In genomic region chrX:99873920-99874296, GRCm38 (mm10) we compare ENCODE assay signal across 25 mouse cellular contexts. TPM values are rescaled to one million over a fixed set of nuclear protein-coding genes. Genes with fewer than 3 reads are reported as not detected.
DNase-seq lines count a peak whose midpoint lies in the region; ATAC-seq and TF ChIP-seq lines count a peak whose summit lies in the region.
"Had no signal": no experiment of that assay in that cellular context is flagged by ENCODE, and none has a peak within 500 bp of the region (broad histone marks: within the 10 kb centered on the region; RNA-seq: fewer than 3 reads in every experiment).

No protein-coding gene starts in this region.

- no peak for TF ChIP-seq CTCF in lung, postnatal 0 days (IDR thresholded peaks at IDR 0.05)

- H3K9ac ChIP-seq in forebrain, embryonic 15.5 days (replicated peaks): no peak overlapping the region
- H3K9ac ChIP-seq in forebrain, embryonic 12.5 days: no peak overlapping the region
- H3K9ac ChIP-seq in heart, embryonic 12.5 days: no peak overlapping the region
- no peak overlapping the region for H3K9ac ChIP-seq in lung, postnatal 0 days (replicated peaks; ENCODE audit: low read depth)
- H3K9ac ChIP-seq: limb, embryonic 12.5 days; liver, postnatal 0 days; midbrain, embryonic 13.5 days; stomach, embryonic 15.5 days had no signal

- peak; percentile 61; the same call in 1 of the 2 replicates for ATAC-seq in forebrain, embryonic 15.5 days (replicated peaks)
- ATAC-seq in forebrain, embryonic 12.5 days (ENCODE audit: low FRiP score): no peak
- no peak for ATAC-seq in heart, embryonic 12.5 days (ENCODE audit: insufficient number of reproducible peaks, low FRiP score)
- peak; percentile 47; the same call in 1 of the 2 replicates for ATAC-seq in lung, postnatal 0 days
- ATAC-seq: inflammation-experienced regulatory T-cells, adult 6 months; liver, postnatal 0 days; midbrain, embryonic 13.5 days had no signal

- H3K36me3 ChIP-seq in forebrain, embryonic 15.5 days: no peaks in the 10 kb centered on the region
- H3K36me3 ChIP-seq in forebrain, embryonic 12.5 days (replicated peaks): no peaks in the 10 kb centered on the region
- H3K36me3 ChIP-seq in heart, embryonic 12.5 days: no peaks in the 10 kb centered on the region
- no peaks in the 10 kb centered on the region for H3K36me3 ChIP-seq in lung, postnatal 0 days (ENCODE audit: insufficient read depth, low read length)
- H3K36me3 ChIP-seq: hindbrain, embryonic 10.5 days; limb, embryonic 12.5 days; midbrain, embryonic 13.5 days; stomach, embryonic 15.5 days had no signal

- H3K27me3 ChIP-seq in forebrain, embryonic 15.5 days: no peaks in the 10 kb centered on the region
- H3K27me3 ChIP-seq in forebrain, embryonic 12.5 days: peaks cover 19% of the 10 kb centered on the region
- H3K27me3 ChIP-seq in heart, embryonic 12.5 days (replicated peaks): no peaks in the 10 kb centered on the region
- H3K27me3 ChIP-seq in lung, postnatal 0 days (replicated peaks; ENCODE audit: insufficient read depth, low read length): no peaks in the 10 kb centered on the region
- H3K27me3 ChIP-seq: stomach, embryonic 15.5 days had no signal

- no peaks in the 10 kb centered on the region for H3K9me3 ChIP-seq in forebrain, embryonic 15.5 days
- H3K9me3 ChIP-seq in forebrain, embryonic 12.5 days: no peaks in the 10 kb centered on the region
- H3K9me3 ChIP-seq in heart, embryonic 12.5 days (replicated peaks): no peaks in the 10 kb centered on the region
- H3K9me3 ChIP-seq in lung, postnatal 0 days (ENCODE audit: low read length): no peaks in the 10 kb centered on the region
- H3K9me3 ChIP-seq: hindbrain, embryonic 10.5 days; limb, embryonic 12.5 days; megakaryocyte, embryonic 14.5 days; midbrain, embryonic 13.5 days; stomach, embryonic 15.5 days had no signal

- 30% methylated on average over 4 of the region's 4 CpGs for WGBS in forebrain, embryonic 15.5 days
- 38% methylated on average over 4 of the region's 4 CpGs for WGBS in forebrain, embryonic 12.5 days
- 26% methylated on average over 4 of the region's 4 CpGs for WGBS in heart, embryonic 12.5 days
- 14% methylated on average over 4 of the region's 4 CpGs for WGBS in lung, postnatal 0 days

- no peak for TF ChIP-seq EP300 in lung, postnatal 0 days (IDR thresholded peaks at IDR 0.05)

- H3K4me2 ChIP-seq in forebrain, embryonic 15.5 days (replicated peaks): no peak overlapping the region
- no peak overlapping the region for H3K4me2 ChIP-seq in forebrain, embryonic 12.5 days
- H3K4me2 ChIP-seq in heart, embryonic 12.5 days: no peak overlapping the region
- H3K4me2 ChIP-seq in lung, postnatal 0 days (replicated peaks; ENCODE audit: low read depth, low read length): no peak overlapping the region
- H3K4me2 ChIP-seq: limb, embryonic 12.5 days; liver, embryonic 11.5 days; midbrain, embryonic 13.5 days; stomach, embryonic 15.5 days had no signal

- H3K27ac ChIP-seq in forebrain, embryonic 15.5 days (replicated peaks): 0 out of 2 replicates have a peak overlapping the region, but pooled peaks have one; percentile 31
- no peak overlapping the region for H3K27ac ChIP-seq in forebrain, embryonic 12.5 days
- H3K27ac ChIP-seq in heart, embryonic 12.5 days (ENCODE audit: poor library complexity, severe bottlenecking): peak overlapping the region; percentile 67
- no peak overlapping the region for H3K27ac ChIP-seq in lung, postnatal 0 days (ENCODE audit: low read length)
- H3K27ac ChIP-seq: hindbrain, embryonic 10.5 days; limb, embryonic 12.5 days; midbrain, embryonic 13.5 days; stomach, embryonic 15.5 days had no signal

- no peak for DNase-seq in heart, postnatal 25 days (ENCODE audit: low spot score)
- DNase-seq in heart, postnatal 4 days: peak; percentile 9
- no peak for DNase-seq in heart, postnatal 14 days
- DNase-seq in lung, postnatal 0 days (ENCODE audit: low spot score): peak; percentile 11
- DNase-seq in lung, adult 18-20 months: no peak
- DNase-seq: adrenal gland, postnatal 14 days; cerebellum, adult 9-10 months; gastrocnemius, postnatal 10 days; kidney, adult 18-20 months; kidney, postnatal 4 days; liver, postnatal 0 days; thymus, postnatal 25 days had no signal

- intact Hi-C loops in heart, postnatal 25 days (cut with DNase I): no loop called here
- intact Hi-C loops in heart, postnatal 14 days (cut with DNase I): no loop called here

- H3K4me3 ChIP-seq in forebrain, embryonic 15.5 days: no peak overlapping the region
- no peak overlapping the region for H3K4me3 ChIP-seq in forebrain, embryonic 12.5 days (replicated peaks)
- no peak overlapping the region for H3K4me3 ChIP-seq in heart, embryonic 12.5 days
- no peak overlapping the region for H3K4me3 ChIP-seq in lung, postnatal 0 days (ENCODE audit: low read depth, low read length)
- H3K4me3 ChIP-seq: hindbrain, embryonic 10.5 days; limb, embryonic 12.5 days; megakaryocyte, embryonic 14.5 days; midbrain, embryonic 13.5 days; stomach, embryonic 15.5 days had no signal

- no peaks in the 10 kb centered on the region for H3K4me1 ChIP-seq in forebrain, embryonic 15.5 days
- H3K4me1 ChIP-seq in forebrain, embryonic 12.5 days: no peaks in the 10 kb centered on the region
- H3K4me1 ChIP-seq in heart, embryonic 12.5 days (replicated peaks): peaks cover 12% of the 10 kb centered on the region
- H3K4me1 ChIP-seq in lung, postnatal 0 days (ENCODE audit: insufficient read depth, low read depth, low read length): no peaks in the 10 kb centered on the region
- H3K4me1 ChIP-seq: hindbrain, embryonic 10.5 days; limb, embryonic 12.5 days; megakaryocyte, embryonic 14.5 days; midbrain, embryonic 13.5 days; stomach, embryonic 15.5 days had no signal

RNA-seq across cellular contexts. Expression of gene Tmem28, which starts 53.1 kb away (rescaled TPM):
- 1.4 and 1.5 TPM in 2 replicates for polyA plus RNA-seq in forebrain, embryonic 15.5 days (2015; fragmentation: Nextera tagmentation; extraction: Ambion mirVana)
- 1.0 and 1.1 TPM in 2 replicates for polyA plus RNA-seq in forebrain, embryonic 12.5 days (2016; fragmentation: Nextera tagmentation; extraction: Ambion mirVana)
- not detected in 2 replicates for polyA plus RNA-seq in heart, embryonic 12.5 days (2016; fragmentation: Nextera tagmentation; extraction: Ambion mirVana)
- total RNA-seq in heart, postnatal 25 days (2021): not detected
- total RNA-seq in heart, postnatal 4 days (2021): not detected
- total RNA-seq in heart, postnatal 14 days (2021): not detected
- 0.02 TPM in 1 of 2 replicates, not detected in the other for polyA plus RNA-seq in lung, postnatal 0 days (2015; fragmentation: Nextera tagmentation; extraction: Ambion mirVana)
- total RNA-seq: monocyte, adult 5-6 weeks; neutrophil, adult 5-6 weeks had no signal
- polyA plus RNA-seq: inflammation-experienced regulatory T-cells, adult 6 months; kidney, embryonic 16.5 days; liver, postnatal 0 days had no signal

Comparison
In these comparisons a context has a peak if more than half of its experiments do, and no peak if none do; other contexts are left out.
1. ATAC-seq: peak in forebrain, embryonic 15.5 days (single experiment) and lung, postnatal 0 days (single experiment); none in forebrain, embryonic 12.5 days (single experiment) and heart, embryonic 12.5 days (single experiment).
2. H3K27ac ChIP-seq: peak in forebrain, embryonic 15.5 days (single experiment) and heart, embryonic 12.5 days (single experiment); none in forebrain, embryonic 12.5 days (single experiment) and lung, postnatal 0 days (single experiment).
3. DNase-seq: peak in heart, postnatal 4 days (single experiment) and lung, postnatal 0 days (single experiment); none in heart, postnatal 25 days (single experiment), heart, postnatal 14 days (0 of 2) and lung, adult 18-20 months (0 of 2).